Mouse (Mus musculus): ENCODE measurements around the gene Pcsk1.

Gene Pcsk1

GRCm38 (mm10) chr13:75089721-75090410 is at the start of gene Pcsk1:
Pcsk1 (plus strand) TSS chr13:75089826.
- peak in 1 of 2 experiments; percentile 2 for DNase-seq

GRCm38 (mm10) chr13:75058818-75059217 is 30.8 kb upstream of the Pcsk1 start:
- DNase-seq = no peak

- DNase-seq = no peak
Observed at GRCm38 (mm10) chr13:75063947-75064346, 25.7 kb upstream of the Pcsk1 start.

GRCm38 (mm10) chr13:75088597-75088996 is 1.0 kb upstream of the Pcsk1 start:
- DNase-seq = peak; percentile 62 to 66

GRCm38 (mm10) chr13:75090411-75090779 is 769 bp downstream of the Pcsk1 start:
- DNase-seq = peak; percentile 5 to 8

GRCm38 (mm10) chr13:75091071-75091470 is 1.4 kb downstream of the Pcsk1 start:
- no peak for DNase-seq

- no peak for DNase-seq
Observed at GRCm38 (mm10) chr13:75095487-75095886, 5.9 kb downstream of the Pcsk1 start.

GRCm38 (mm10) chr13:75113114-75113513 is 23.5 kb downstream of the Pcsk1 start:
- DNase-seq = no peak

GRCm38 (mm10) chr13:75114007-75114424 is 24.4 kb downstream of the Pcsk1 start:
- no peak for DNase-seq

- no peak for DNase-seq
Observed at GRCm38 (mm10) chr13:75114838-75115237, 25.2 kb downstream of the Pcsk1 start.

- DNase-seq = no peak
Observed at GRCm38 (mm10) chr13:75135833-75136232, 46.2 kb downstream of the Pcsk1 start.

- no peak for DNase-seq
Observed at GRCm38 (mm10) chr13:75160661-75161060, 71.0 kb downstream of the Pcsk1 start.

- no peak for DNase-seq
Observed at GRCm38 (mm10) chr13:75163408-75163807, 73.8 kb downstream of the Pcsk1 start.

All from kidney, postnatal 4 days (tissue).